Mouse (Mus musculus): Measurements from ENCODE around the gene Arhgap35. TPM values are rescaled to one million over a fixed set of nuclear protein-coding genes. Genes with fewer than 3 reads are reported as not detected.

Arhgap35 gene
- polyA plus RNA-seq, 1 experiment from 2014 or later, result 39.1 TPM

GRCm38 (mm10) chr7:16554215-16554614 is 60.6 kb downstream of the Arhgap35 start:
- Histone ChIP-seq H3K9me3 (no peaks in the 10 kb centered on the region), H3K9ac (replicated peaks) (no peak overlapping the region), H3K4me1 (peaks cover 19% of the 10 kb centered on the region), H3K4me2 (replicated peaks) (no peak overlapping the region), H3K4me3 (no peak overlapping the region), H3K36me3 (0 out of 2 replicates have a peak, but pooled peaks cover 5% of the 10 kb centered on the region), H3K27ac (replicated peaks) (no peak overlapping the region), H3K27me3 (no peaks in the 10 kb centered on the region)
- 86% methylated on average over 3 of the region's 3 CpGs for WGBS
- no peak for ATAC-seq (ENCODE audit: low FRiP score, low read depth)

GRCm38 (mm10) chr7:16551581-16551980 is 63.2 kb downstream of the Arhgap35 start:
- Histone ChIP-seq H3K9ac (replicated peaks) (no peak overlapping the region), H3K4me2 (replicated peaks) (no peak overlapping the region), H3K27ac (replicated peaks) (no peak overlapping the region), H3K4me3 (no peak overlapping the region), H3K9me3 (no peaks in the 10 kb centered on the region), H3K36me3 (peaks cover 25% of the 10 kb centered on the region), H3K27me3 (no peaks in the 10 kb centered on the region), H3K4me1 (no peaks in the 10 kb centered on the region)
- ATAC-seq (ENCODE audit: low FRiP score, low read depth), result no peak
- WGBS, result 93% methylated on average over 1 of the region's 1 CpGs

DNA sequence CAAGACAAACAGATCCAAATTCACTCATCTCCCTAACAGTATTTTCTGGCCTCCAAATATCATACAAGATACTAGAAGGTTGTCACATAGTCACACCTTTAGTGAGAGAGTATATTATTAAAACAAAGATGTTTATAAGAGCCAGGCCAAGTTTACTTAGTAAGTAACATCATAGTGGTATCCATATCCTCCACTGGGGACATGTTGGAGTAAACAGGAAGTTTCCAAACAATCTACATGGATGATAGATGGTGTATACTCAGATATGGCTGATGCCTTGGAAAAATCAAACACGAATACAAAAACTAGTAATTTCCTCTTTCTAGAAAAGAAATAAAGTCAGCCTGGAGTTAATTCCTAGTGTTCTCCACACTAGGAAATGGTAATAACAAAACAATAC is 65.5 kb downstream of the Arhgap35 start:
- H3K4me1 ChIP-seq, result no peaks in the 10 kb centered on the region
- no peak for ATAC-seq (ENCODE audit: low FRiP score, low read depth)
- H3K9ac ChIP-seq (replicated peaks), result no peak overlapping the region
- no peak overlapping the region for H3K27ac ChIP-seq (replicated peaks)
- 95% methylated on average over 1 of the region's 1 CpGs for whole genome bisulfite sequencing
- no peak overlapping the region for H3K4me2 ChIP-seq (replicated peaks)
- no peak overlapping the region for H3K4me3 ChIP-seq
- H3K9me3 ChIP-seq, result no peaks in the 10 kb centered on the region
- H3K27me3 ChIP-seq, result no peaks in the 10 kb centered on the region
- H3K36me3 ChIP-seq, result peaks cover 45% of the 10 kb centered on the region

GRCm38 (mm10) chr7:16544770-16545169 is 70.0 kb downstream of the Arhgap35 start:
- no peak overlapping the region for H3K27ac ChIP-seq (replicated peaks)
- peaks cover 67% of the 10 kb centered on the region for H3K36me3 ChIP-seq
- no peaks in the 10 kb centered on the region for H3K9me3 ChIP-seq
- H3K27me3 ChIP-seq, result no peaks in the 10 kb centered on the region
- no peak overlapping the region for H3K4me3 ChIP-seq
- H3K9ac ChIP-seq (replicated peaks), result no peak overlapping the region
- no peaks in the 10 kb centered on the region for H3K4me1 ChIP-seq
- 72% methylated on average over 8 of the region's 8 CpGs for WGBS
- no peak overlapping the region for H3K4me2 ChIP-seq (replicated peaks)
- ATAC-seq (ENCODE audit: low FRiP score, low read depth), result no peak

DNA sequence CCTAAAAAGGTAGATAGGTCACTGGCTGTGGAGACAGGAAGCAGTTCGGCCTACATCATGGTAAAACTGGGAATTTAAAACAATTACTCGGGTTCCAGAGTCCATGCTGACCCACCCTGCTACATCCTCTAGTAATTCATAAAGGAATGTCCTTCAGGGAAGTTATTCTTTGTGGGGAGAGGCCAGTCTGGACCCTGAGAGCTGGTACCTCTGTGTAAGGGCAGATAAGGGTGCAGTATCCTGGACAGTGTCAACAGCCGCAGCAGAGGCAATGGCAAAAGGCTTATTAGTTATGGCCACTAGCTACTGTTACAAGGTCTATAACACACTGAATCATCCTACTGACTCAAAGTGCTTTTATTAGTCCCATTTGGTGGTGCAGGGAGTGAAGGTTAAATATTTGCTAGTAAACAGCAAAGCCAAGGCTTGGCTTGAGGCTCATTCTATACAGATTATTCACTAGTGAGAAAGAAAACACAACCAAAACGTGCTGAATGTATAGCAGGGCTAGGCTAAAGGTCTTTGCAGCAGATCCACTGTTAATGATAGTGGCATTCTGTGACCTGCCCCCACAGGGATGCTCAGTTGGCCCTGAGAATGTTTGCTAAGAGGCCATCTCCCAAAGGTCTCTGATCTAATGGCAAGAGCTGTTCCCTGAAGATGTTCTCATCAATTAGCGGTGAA is 77.4 kb downstream of the Arhgap35 start:
- 94% methylated on average over 5 of the region's 5 CpGs for WGBS
- Histone ChIP-seq H3K4me2 (replicated peaks) (no peak overlapping the region), H3K4me1 (no peaks in the 10 kb centered on the region), H3K27ac (replicated peaks) (no peak overlapping the region), H3K4me3 (no peak overlapping the region), H3K36me3 (peaks cover 53% of the 10 kb centered on the region), H3K9ac (replicated peaks) (no peak overlapping the region), H3K27me3 (no peaks in the 10 kb centered on the region), H3K9me3 (no peaks in the 10 kb centered on the region)
- no peak for ATAC-seq (ENCODE audit: low FRiP score, low read depth)

DNA sequence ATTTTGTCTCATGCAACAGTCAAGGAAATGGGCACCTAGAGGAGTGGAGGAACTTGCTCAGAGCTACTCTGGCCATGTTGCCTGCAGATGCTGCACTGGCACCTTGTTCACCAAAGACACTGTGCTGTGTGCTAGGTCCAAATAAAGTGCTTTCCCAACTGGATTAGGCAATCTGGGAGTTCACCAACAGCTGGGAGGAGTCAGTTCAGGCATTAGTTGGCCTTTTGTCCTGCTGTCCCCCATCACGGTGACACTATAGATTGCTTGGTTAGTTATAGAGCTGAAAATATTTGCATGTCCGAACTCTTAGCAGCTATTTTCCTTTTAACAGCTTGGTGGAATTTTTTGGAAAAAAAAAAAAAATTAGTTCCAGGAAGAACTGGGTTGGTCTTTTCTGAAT is 88.8 kb downstream of the Arhgap35 start:
- Histone ChIP-seq H3K27ac (replicated peaks) (no peak overlapping the region), H3K9ac (replicated peaks) (no peak overlapping the region), H3K9me3 (no peaks in the 10 kb centered on the region), H3K4me3 (no peak overlapping the region), H3K4me2 (replicated peaks) (no peak overlapping the region), H3K27me3 (no peaks in the 10 kb centered on the region), H3K4me1 (no peaks in the 10 kb centered on the region), H3K36me3 (peaks cover 20% of the 10 kb centered on the region)
- WGBS, result 89% methylated on average over 2 of the region's 2 CpGs
- ATAC-seq (ENCODE audit: low FRiP score, low read depth), result no peak

GRCm38 (mm10) chr7:16525448-16525847 is 89.3 kb downstream of the Arhgap35 start:
- no peak overlapping the region for H3K4me2 ChIP-seq (replicated peaks)
- no peaks in the 10 kb centered on the region for H3K9me3 ChIP-seq
- ATAC-seq (ENCODE audit: low FRiP score, low read depth), result no peak
- 87% methylated on average over 3 of the region's 3 CpGs for WGBS
- no peaks in the 10 kb centered on the region for H3K4me1 ChIP-seq
- H3K36me3 ChIP-seq, result peaks cover 17% of the 10 kb centered on the region
- H3K27me3 ChIP-seq, result no peaks in the 10 kb centered on the region
- H3K27ac ChIP-seq (replicated peaks), result no peak overlapping the region
- no peak overlapping the region for H3K4me3 ChIP-seq
- H3K9ac ChIP-seq (replicated peaks), result no peak overlapping the region

- Histone ChIP-seq H3K27ac (replicated peaks) (no peak overlapping the region), H3K27me3 (no peaks in the 10 kb centered on the region), H3K36me3 (peaks cover 16% of the 10 kb centered on the region), H3K4me1 (no peaks in the 10 kb centered on the region), H3K4me3 (no peak overlapping the region), H3K4me2 (replicated peaks) (no peak overlapping the region), H3K9me3 (no peaks in the 10 kb centered on the region), H3K9ac (replicated peaks) (no peak overlapping the region)
- no peak for ATAC-seq (ENCODE audit: low FRiP score, low read depth)
- 86% methylated on average over 2 of the region's 2 CpGs for WGBS
Measured at GRCm38 (mm10) chr7:16524308-16524707, 90.5 kb downstream of the Arhgap35 start.

DNA sequence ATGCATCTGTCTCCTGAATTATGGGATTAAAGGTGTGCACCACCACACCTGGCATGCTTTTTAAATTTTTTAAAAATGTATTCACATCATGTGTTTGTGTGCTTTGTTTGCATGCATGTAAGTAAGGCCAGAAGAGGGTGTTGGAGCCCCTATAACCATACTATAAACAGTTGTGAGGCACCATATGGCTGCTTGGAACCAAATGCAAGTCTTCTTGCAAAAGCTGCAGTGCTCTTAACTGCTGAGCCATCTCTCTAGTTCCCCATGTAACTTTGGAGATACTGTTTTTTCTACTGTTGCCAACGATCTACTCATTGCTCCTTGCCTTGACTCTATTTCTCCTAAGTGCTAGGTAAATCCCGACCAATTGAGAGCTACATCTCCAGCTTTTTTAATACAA is 95.5 kb downstream of the Arhgap35 start:
- peaks cover 26% of the 10 kb centered on the region for H3K36me3 ChIP-seq

DNA sequence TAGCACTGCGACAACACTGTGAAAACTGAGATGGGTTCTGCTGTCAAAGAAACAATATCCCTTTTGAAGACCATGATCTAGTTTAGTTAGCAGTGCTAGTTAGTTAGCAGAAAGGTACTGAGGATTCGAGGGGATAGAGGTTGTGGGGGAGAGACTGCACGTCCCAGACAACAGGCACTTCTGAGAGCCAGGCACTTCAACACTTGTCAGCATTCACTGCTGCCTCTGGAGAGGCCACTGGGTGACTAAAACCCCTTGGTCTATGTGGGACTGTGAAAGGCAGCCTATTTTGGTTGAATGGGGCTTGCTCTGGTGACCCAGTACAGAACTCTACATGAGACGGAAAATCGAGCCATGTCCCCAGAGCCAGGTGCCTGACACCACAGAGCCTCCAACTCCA is 97.6 kb downstream of the Arhgap35 start:
- no peak for ATAC-seq (ENCODE audit: low FRiP score, low read depth)
- Histone ChIP-seq H3K27me3 (no peaks in the 10 kb centered on the region), H3K4me1 (no peaks in the 10 kb centered on the region), H3K9ac (replicated peaks) (no peak overlapping the region), H3K4me2 (replicated peaks) (no peak overlapping the region), H3K36me3 (peaks cover 23% of the 10 kb centered on the region), H3K27ac (replicated peaks) (no peak overlapping the region), H3K4me3 (no peak overlapping the region), H3K9me3 (no peaks in the 10 kb centered on the region)
- 95% methylated on average over 5 of the region's 5 CpGs for WGBS

More for the DNA sequence above, 95.5 kb downstream of the Arhgap35 start:
- Histone ChIP-seq H3K9ac (replicated peaks) (no peak overlapping the region), H3K27me3 (no peaks in the 10 kb centered on the region), H3K4me3 (no peak overlapping the region), H3K4me1 (no peaks in the 10 kb centered on the region), H3K9me3 (no peaks in the 10 kb centered on the region), H3K4me2 (replicated peaks) (no peak overlapping the region), H3K27ac (replicated peaks) (no peak overlapping the region)
- ATAC-seq (ENCODE audit: low FRiP score, low read depth), result no peak
- WGBS, result 93% methylated on average over 2 of the region's 2 CpGs

- 27% methylated on average over 3 of the region's 3 CpGs for whole genome bisulfite sequencing
- Histone ChIP-seq H3K4me2 (replicated peaks) (no peak overlapping the region), H3K27me3 (no peaks in the 10 kb centered on the region), H3K9ac (replicated peaks) (no peak overlapping the region), H3K36me3 (peaks cover 63% of the 10 kb centered on the region), H3K27ac (replicated peaks) (no peak overlapping the region), H3K9me3 (no peaks in the 10 kb centered on the region), H3K4me1 (no peaks in the 10 kb centered on the region), H3K4me3 (no peak overlapping the region)
- no peak for ATAC-seq (ENCODE audit: low FRiP score, low read depth)
Measured at GRCm38 (mm10) chr7:16507284-16507683, 107.5 kb downstream of the Arhgap35 start.

- Histone ChIP-seq H3K27me3 (no peaks in the 10 kb centered on the region), H3K9ac (replicated peaks) (no peak overlapping the region), H3K4me2 (replicated peaks) (no peak overlapping the region), H3K27ac (replicated peaks) (no peak overlapping the region), H3K9me3 (no peaks in the 10 kb centered on the region), H3K4me3 (no peak overlapping the region), H3K4me1 (no peaks in the 10 kb centered on the region), H3K36me3 (peaks cover 57% of the 10 kb centered on the region)
- WGBS, result 90% methylated on average over 3 of the region's 3 CpGs
- no peak for ATAC-seq (ENCODE audit: low FRiP score, low read depth)
Measured at GRCm38 (mm10) chr7:16505226-16505593, 109.6 kb downstream of the Arhgap35 start.

All from midbrain, embryonic 12.5 days (tissue).